Mouse (Mus musculus) cerebellum, adult 2 months (tissue): ENCODE results near the gene Gtf3a. TPM values are rescaled to one million over a fixed set of nuclear protein-coding genes. Genes with fewer than 3 reads are reported as not detected.
"Not testable (repeated sequence)": the region's sequence is repeated elsewhere in the genome, so short reads cannot be mapped to it uniquely, and the experiment has no call there.

ENCODE experiments used
- DNase-seq, 2 experiments: peaks; one replicate each; pipeline ENCODE4 v3.0.0; 2021
- H3K27ac ChIP-seq: fragments of 200-500 bp; 2 replicates; pipeline ENCODE4 v1.5.1; 2012; ENCODE audit warnings: low read length, control low read depth, inconsistent platforms; ENCODE audit not compliant: insufficient read depth
- H3K27me3 ChIP-seq: fragments of 200-500 bp; 2 replicates; pipeline ENCODE4 v1.6.1; 2012; ENCODE audit warnings: inconsistent platforms, mild to moderate bottlenecking, low read length, moderate library complexity; ENCODE audit not compliant: control insufficient read depth, insufficient read depth
- H3K4me1 ChIP-seq: fragments of 200-500 bp; 2 replicates; pipeline ENCODE4 v1.6.1; 2011; ENCODE audit warnings: low read length; ENCODE audit not compliant: control insufficient read depth, insufficient read depth
- H3K4me3 ChIP-seq: fragments of 200-500 bp; replicated peaks from 2 replicates; pipeline ENCODE3; 2011; ENCODE audit warnings: mild to moderate bottlenecking, low read depth, low read length, control low read depth; ENCODE audit not compliant: insufficient read depth
- CTCF ChIP-seq: fragments of 200-500 bp; IDR thresholded peaks from 2 replicates; pipeline ENCODE4 v1.5.1; 2011; ENCODE audit warnings: low read depth, mild to moderate bottlenecking, control low read depth, low read length, moderate library complexity, borderline replicate concordance; ENCODE audit not compliant: insufficient read depth
- POLR2A ChIP-seq: fragments of 200-500 bp; IDR thresholded peaks from 2 replicates; pipeline ENCODE4 v1.6.1; 2011; ENCODE audit warnings: low read length, control low read depth, borderline replicate concordance; ENCODE audit not compliant: insufficient read depth
- WGBS: fragments of 180-500 bp; shearing (Covaris S2); methylation state at CpG from one replicate; pipeline ENCODE4 v1.1.7; 2018; 5-methylcytosine and 5-hydroxymethylcytosine counted together
- polyA plus RNA-seq: library from polyadenylated mRNA; depleted of rRNA; stranded (reverse); fragments of >200 nt; gene quantifications from 2 replicates; pipeline ENCODE4 v1.2.3, GENCODE M21; 2012

Gtf3a gene
- polyA plus RNA-seq, 1 experiment: 43.0 TPM

DNA sequence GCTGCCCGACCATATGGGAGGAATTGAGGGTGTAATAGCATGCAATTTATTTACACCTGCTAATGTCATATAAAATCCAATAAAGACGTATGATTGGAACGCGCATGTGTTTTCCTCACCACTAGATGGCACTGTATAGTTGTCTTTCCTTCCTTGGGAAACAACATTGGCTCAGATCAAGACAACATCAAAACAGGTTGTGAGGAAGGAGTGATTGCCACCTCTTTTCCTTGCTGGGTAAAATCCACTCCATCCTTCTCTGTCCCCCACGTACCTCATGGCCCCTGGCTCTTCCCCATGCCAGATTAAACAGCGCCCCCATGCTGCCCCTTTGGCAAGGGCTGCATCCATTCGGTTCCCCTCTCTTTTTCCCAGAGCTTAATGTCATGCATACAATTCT, 8.2 kb upstream of the Gtf3a start:
- H3K4me1 ChIP-seq: no peaks in the 10 kb centered on the region
- no peak overlapping the region for H3K4me3 ChIP-seq
- DNase-seq: peak in 1 of 2 experiments; percentile 48
- 10% methylated on average over 7 of the region's 7 CpGs for WGBS
- no peak overlapping the region for H3K27ac ChIP-seq
- TF ChIP-seq POLR2A (no peak), CTCF (peak; percentile 63; the same call in 1 of the 2 replicates)
- no peaks in the 10 kb centered on the region; the same call in 1 of the 2 replicates for H3K27me3 ChIP-seq

GRCm38 (mm10) chr5:146941939-146942338, 6.5 kb upstream of the Gtf3a start:
- not testable (repeated sequence) for H3K27ac ChIP-seq, DNase-seq, H3K27me3 ChIP-seq, H3K4me3 ChIP-seq, H3K4me1 ChIP-seq
- WGBS: 18% methylated on average over 2 of the region's 2 CpGs

DNA sequence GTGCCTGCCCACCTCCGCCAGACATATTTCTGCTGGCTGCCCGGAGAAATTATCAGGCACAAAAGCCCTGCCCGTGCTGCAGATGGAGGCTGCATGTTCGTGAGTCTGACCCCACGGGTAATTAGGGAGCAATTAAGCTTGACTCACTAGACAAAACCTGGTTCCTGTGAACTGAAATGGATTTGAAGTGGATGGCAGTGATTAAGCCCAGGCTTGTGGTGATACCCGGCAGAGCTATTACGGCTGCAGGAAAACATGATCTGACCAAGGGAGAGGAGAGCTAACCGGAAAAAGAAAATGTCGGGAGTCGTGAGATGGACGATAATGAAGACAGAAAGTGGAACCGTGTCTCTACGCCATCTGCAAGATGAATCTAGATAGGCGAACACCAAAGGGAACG, 5.5 kb upstream of the Gtf3a start:
- H3K27me3 ChIP-seq: no peaks in the 10 kb centered on the region; the same call in 1 of the 2 replicates
- H3K4me1 ChIP-seq: no peaks in the 10 kb centered on the region
- no peak for DNase-seq
- TF ChIP-seq CTCF: no peak
- TF ChIP-seq POLR2A: no peak
- H3K4me3 ChIP-seq: no peak overlapping the region
- no peak overlapping the region for H3K27ac ChIP-seq
- WGBS: 76% methylated on average over 15 of the region's 15 CpGs

GRCm38 (mm10) chr5:146944568-146944967, 3.9 kb upstream of the Gtf3a start:
- no peak for TF ChIP-seq POLR2A
- TF ChIP-seq CTCF: no peak
- WGBS: 95% methylated on average over 2 of the region's 2 CpGs
- Histone ChIP-seq H3K4me1 (no peaks in the 10 kb centered on the region), H3K4me3 (no peak overlapping the region), H3K27me3 (no peaks in the 10 kb centered on the region), H3K27ac (no peak overlapping the region)
- no peak for DNase-seq

GRCm38 (mm10) chr5:146946682-146947081, 1.8 kb upstream of the Gtf3a start:
- Histone ChIP-seq H3K27ac (no peak overlapping the region), H3K4me1 (no peaks in the 10 kb centered on the region), H3K4me3 (no peak overlapping the region), H3K27me3 (no peaks in the 10 kb centered on the region)
- DNase-seq: no peak
- TF ChIP-seq POLR2A (no peak), CTCF (no peak)
- WGBS: 87% methylated on average over 9 of the region's 9 CpGs

DNA sequence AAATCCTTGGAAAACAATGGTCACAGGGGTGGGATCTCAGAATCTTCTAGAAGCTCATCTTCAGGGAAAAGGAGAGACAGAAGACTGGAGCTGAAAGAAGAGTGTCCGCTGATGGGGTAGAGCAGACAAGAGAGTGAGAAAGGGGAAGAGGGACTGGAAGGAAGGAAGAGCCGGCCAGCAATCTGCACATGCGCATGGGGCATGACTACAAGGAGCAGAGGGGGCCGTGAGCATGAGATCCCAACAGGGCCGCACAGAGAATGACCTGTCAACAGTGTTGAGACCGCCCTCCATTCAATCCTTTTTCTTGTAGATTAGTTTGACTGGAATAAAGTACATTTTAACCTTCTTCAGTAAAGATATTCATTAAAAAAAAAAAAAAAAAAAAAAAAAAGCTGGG, 960 bp upstream of the Gtf3a start:
- no peaks in the 10 kb centered on the region for H3K4me1 ChIP-seq
- no peak overlapping the region for H3K4me3 ChIP-seq
- H3K27me3 ChIP-seq: no peaks in the 10 kb centered on the region
- 94% methylated on average over 6 of the region's 6 CpGs for WGBS
- DNase-seq: no peak
- H3K27ac ChIP-seq: no peak overlapping the region
- TF ChIP-seq POLR2A (no peak), CTCF (no peak)

GRCm38 (mm10) chr5:146948041-146948507, 383 bp upstream of the Gtf3a start:
- Histone ChIP-seq H3K27me3 (no peaks in the 10 kb centered on the region), H3K27ac (peak overlapping the region; percentile 54), H3K4me3 (peak overlapping the region; percentile 90), H3K4me1 (no peaks in the 10 kb centered on the region)
- WGBS: 9% methylated on average over 10 of the region's 10 CpGs
- no peak for TF ChIP-seq POLR2A
- TF ChIP-seq CTCF: no peak
- no peak for DNase-seq

DNA sequence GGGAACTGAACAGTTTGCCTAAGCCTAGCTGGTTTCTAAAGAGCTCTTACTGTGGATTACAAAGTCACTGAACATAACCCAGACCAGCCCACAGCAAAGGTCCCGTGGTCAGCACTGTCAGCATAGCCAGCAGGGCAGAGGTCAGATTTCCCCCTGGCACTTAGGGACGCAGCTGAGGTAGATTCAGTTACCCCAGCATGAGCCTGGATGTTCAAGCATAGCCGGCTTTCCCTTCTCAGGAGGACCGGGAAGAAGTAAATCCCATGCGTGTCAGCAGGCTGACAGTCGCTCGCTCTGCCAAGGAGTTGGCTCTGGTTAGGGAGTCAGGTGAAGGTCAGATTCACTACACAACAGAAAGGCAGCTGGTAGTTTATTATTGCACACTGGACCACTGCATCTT, 6.1 kb downstream of the Gtf3a start:
- no peak for DNase-seq
- H3K27me3 ChIP-seq: no peaks in the 10 kb centered on the region
- TF ChIP-seq POLR2A: no peak
- TF ChIP-seq CTCF: no peak
- 65% methylated on average over 7 of the region's 7 CpGs for WGBS
- no peaks in the 10 kb centered on the region for H3K4me1 ChIP-seq
- no peak overlapping the region for H3K4me3 ChIP-seq
- H3K27ac ChIP-seq: no peak overlapping the region

GRCm38 (mm10) chr5:146955651-146956050, 7.2 kb downstream of the Gtf3a start:
- WGBS: 82% methylated on average over 5 of the region's 5 CpGs
- Histone ChIP-seq H3K27me3 (no peaks in the 10 kb centered on the region), H3K27ac (no peak overlapping the region), H3K4me3 (no peak overlapping the region), H3K4me1 (no peaks in the 10 kb centered on the region)
- TF ChIP-seq CTCF: no peak
- TF ChIP-seq POLR2A: no peak
- DNase-seq: no peak
